Mouse (Mus musculus) gastrocnemius, adult 18-20 months (tissue): ENCODE data around the gene Cdk15. TPM values are rescaled to one million over a fixed set of nuclear protein-coding genes. Genes with fewer than 3 reads are reported as not detected.

Experiments
- total RNA-seq, 2 experiments: library from RNA; stranded (reverse); gene quantifications; 2 replicates each; pipeline ENCODE4 v1.2.3; 2021

The Cdk15 gene
- total RNA-seq, 2 experiments from 2014 or later, result 0.14 TPM

Other genes starting within 250 kb of the Cdk15 start
- gene C2cd6, start 162.0 kb upstream of the Cdk15 start, total RNA-seq, result not detected
- gene Tmem237, start 136.5 kb upstream of the Cdk15 start, total RNA-seq, result 1 to 10 TPM; 3.2 to 4.4 TPM
- gene Mpp4, start 93.5 kb upstream of the Cdk15 start, total RNA-seq, result under 1 TPM; 0.09 to 0.14 TPM
- gene Als2, start 19.7 kb upstream of the Cdk15 start, total RNA-seq, result 10 to 100 TPM; 17.4 to 19.3 TPM
- 10 to 100 TPM; 25.9 to 52.4 TPM for gene Fzd7, start 225.5 kb downstream of the Cdk15 start, total RNA-seq